Mouse (Mus musculus) cerebellum, adult 8-10 months (tissue): Measurements from ENCODE around the gene Hcfc1.

Experiments used
- DNase-seq: peaks from one replicate; pipeline ENCODE4 v3.0.0; 2022

Gene Hcfc1

GRCm38 (mm10) chrX:73966248-73967176 lies at the start of gene Hcfc1:
Gene Hcfc1 (minus strand): TSS chrX:73966357.
- peak; percentile 88 for DNase-seq

GRCm38 (mm10) chrX:74014597-74014996 lies 48.4 kb upstream of the Hcfc1 start:
- DNase-seq: no peak

- DNase-seq: no peak
These were observed 41.9 kb upstream of the Hcfc1 start for GRCm38 (mm10) chrX:74008063-74008462.

- no peak for DNase-seq
These were observed 40.2 kb upstream of the Hcfc1 start for GRCm38 (mm10) chrX:74006401-74006800.

GRCm38 (mm10) chrX:74003644-74004043 lies 37.5 kb upstream of the Hcfc1 start:
- no peak for DNase-seq

- DNase-seq: no peak
These were observed 34.9 kb upstream of the Hcfc1 start for GRCm38 (mm10) chrX:74001024-74001423.

GRCm38 (mm10) chrX:73998911-73999869 lies 33.0 kb upstream of the Hcfc1 start:
- no peak for DNase-seq

GRCm38 (mm10) chrX:73977783-73978182 lies 11.6 kb upstream of the Hcfc1 start:
- no peak for DNase-seq

GRCm38 (mm10) chrX:73976283-73976682 lies 10.1 kb upstream of the Hcfc1 start:
- DNase-seq: no peak

GRCm38 (mm10) chrX:73972774-73973173 lies 6.6 kb upstream of the Hcfc1 start:
- no peak for DNase-seq

- no peak for DNase-seq
These were observed 4.6 kb upstream of the Hcfc1 start for GRCm38 (mm10) chrX:73970781-73971180.

- no peak for DNase-seq
These were observed 3.6 kb upstream of the Hcfc1 start for GRCm38 (mm10) chrX:73969729-73970128.

GRCm38 (mm10) chrX:73969167-73969566 lies 3.0 kb upstream of the Hcfc1 start:
- DNase-seq: no peak

- DNase-seq: peak; percentile 90
These were observed 1.3 kb upstream of the Hcfc1 start for GRCm38 (mm10) chrX:73967177-73968075.

GRCm38 (mm10) chrX:73965307-73965706 lies 850 bp downstream of the Hcfc1 start:
- DNase-seq: peak; percentile 40

GRCm38 (mm10) chrX:73964363-73964762 lies 1.8 kb downstream of the Hcfc1 start:
- DNase-seq: no peak

- DNase-seq: no peak
These were observed 11.2 kb downstream of the Hcfc1 start for GRCm38 (mm10) chrX:73954988-73955387.

GRCm38 (mm10) chrX:73952603-73953002 lies 13.6 kb downstream of the Hcfc1 start:
- no peak for DNase-seq

GRCm38 (mm10) chrX:73949341-73949740 lies 16.8 kb downstream of the Hcfc1 start:
- DNase-seq: no peak

- peak; percentile 61 for DNase-seq
These were observed 17.5 kb downstream of the Hcfc1 start for GRCm38 (mm10) chrX:73948647-73949046.

GRCm38 (mm10) chrX:73946896-73947295 lies 19.3 kb downstream of the Hcfc1 start:
- DNase-seq: no peak

- DNase-seq: no peak
These were observed 23.9 kb downstream of the Hcfc1 start for GRCm38 (mm10) chrX:73942294-73942693.
